Mouse (Mus musculus) 3134 (cell line): ENCODE data around the gene Mrtfa.

Experiments
- DNase-seq: peaks from one replicate; pipeline ENCODE4 v3.0.0-alpha.2; 2011; ENCODE audit warnings: low spot score; ENCODE audit not compliant: insufficient read length; ENCODE audit errors: extremely low read depth

Mrtfa gene

DNA sequence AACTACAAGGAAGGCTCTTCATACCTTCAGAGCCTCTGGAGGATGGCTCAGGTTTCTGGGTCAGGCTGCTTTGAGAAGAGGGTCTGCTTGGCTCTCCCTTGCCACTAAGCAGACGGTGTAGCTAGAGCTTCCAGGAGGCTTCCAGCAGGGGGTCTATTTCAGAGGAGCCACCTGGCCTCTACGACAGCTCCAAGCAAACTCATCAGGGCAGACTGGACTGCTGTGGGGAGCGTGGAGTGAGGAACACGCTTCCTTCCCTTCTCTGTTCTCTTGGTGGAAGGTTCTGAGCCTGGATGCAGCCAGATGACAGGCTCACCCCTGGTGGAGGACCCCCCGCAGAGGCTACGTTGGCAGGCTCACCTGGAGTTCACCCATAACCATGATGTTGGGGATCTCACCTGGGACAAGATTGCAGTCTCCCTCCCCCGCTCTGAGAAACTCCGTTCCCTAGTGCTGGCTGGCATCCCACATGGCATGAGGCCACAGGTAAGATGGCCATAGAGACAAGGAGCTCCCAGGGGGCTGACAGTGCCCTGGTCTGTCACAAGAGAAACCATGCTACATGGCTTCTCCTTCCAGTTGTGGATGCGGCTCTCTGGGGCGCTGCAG, 184.3 kb downstream of the Mrtfa start:
- DNase-seq: no peak

DNA sequence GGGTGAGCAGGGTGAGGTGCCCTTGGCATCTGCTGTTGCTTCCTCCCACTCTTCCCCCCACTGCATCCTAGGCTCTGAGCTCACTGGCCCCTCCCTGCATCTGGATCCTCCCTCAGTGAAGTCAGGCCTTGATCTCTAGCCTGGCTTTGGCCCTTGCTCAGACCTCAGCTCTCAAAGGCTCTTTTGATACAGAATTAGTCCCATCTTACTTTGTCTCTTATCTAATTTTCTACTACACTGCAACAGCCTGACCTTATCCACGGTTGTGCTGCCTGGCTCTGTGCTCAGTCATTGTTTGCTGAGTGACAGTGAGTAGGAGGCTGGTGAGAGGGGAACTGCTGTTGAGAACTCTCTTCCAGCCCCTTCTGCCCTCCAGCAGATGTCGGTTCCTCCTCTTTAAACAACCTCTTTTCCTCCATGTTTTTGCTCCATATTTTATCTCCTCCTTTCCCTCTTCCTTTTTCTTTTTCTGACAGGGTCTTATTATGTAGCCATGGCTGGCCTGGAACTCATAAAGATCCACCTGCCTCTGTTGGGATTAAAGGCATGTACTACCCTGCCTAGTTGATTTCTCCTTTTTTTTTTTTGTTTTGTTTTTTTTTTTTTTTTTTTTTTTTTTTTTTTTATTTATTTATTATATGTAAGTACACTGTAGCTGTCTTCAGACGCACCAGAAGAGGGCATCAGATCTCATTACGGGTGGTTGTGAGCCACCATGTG, 190.0 kb downstream of the Mrtfa start:
- no peak for DNase-seq

DNA sequence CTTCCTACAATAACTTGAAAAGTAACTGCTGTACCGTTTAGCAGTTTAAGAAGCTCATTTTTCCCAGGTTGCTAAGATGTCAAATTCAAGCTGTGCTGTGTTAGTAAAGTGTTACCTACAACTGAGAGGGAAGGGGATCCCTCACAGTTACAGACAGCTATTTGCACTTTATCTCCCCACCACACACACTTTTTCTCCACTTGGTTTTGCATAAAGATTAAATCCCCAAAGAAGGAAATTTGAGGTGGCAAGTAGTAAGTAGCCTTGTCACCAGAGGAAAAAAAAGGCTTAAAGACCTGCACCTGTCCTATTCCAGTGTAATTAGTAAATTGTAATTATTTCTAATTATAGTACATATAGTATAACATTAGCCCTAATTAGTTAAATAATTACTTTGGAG, 193.5 kb downstream of the Mrtfa start:
- DNase-seq: no peak

DNA sequence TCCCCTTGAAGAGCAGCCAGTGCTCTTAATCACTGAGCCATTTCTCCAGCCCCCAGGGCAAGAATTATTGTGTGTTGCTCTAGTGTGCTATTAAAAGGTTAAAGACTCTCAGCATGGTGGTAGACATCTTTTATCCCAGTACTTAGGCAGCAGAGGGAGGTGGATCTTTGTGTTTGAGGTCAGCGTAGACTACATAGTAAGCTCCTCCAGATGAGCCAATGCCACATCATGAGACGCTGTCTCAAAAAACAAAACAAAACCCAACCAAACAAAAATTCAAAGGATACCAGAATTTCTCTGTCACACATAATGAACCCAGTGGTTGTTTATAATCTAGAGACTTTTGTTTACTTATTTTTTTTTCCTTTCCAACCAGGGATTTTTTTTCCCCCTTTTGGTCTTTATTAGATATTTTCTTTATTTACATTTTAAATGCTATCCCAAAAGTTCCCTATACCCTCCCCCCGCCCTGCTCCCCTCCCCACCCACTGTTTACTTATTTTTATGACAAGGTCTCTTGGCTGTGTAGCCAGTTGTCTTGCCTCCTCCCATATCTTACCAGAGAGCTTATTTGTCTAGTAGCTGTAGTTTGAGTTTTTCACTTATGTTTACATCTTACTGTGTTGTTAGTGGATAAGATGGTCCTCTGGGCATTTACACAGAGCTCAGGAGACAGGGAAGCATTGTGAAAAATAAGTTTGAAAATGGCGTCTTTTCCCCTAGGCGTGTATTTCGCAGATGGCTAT, 194.3 kb downstream of the Mrtfa start:
- DNase-seq: no peak

DNA sequence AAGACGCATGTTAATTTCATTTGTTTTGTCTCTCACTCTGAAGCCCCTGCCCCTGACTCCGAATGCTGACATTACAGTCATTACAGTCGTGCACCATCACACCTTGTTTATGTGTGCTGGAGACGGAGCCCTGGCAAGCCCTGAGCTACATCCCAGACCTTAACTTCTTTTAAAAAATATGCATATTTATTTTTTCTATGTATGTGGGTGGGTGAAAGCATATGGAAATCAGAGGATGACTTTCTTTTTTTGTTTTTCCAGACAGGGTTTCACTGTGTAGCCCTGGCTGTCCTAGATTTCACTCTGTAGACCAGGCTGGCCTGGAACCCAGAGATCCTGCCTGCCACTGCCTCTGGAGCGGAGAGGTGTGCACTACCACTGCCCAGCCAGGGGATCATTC, 195.6 kb downstream of the Mrtfa start:
- DNase-seq: no peak

DNA sequence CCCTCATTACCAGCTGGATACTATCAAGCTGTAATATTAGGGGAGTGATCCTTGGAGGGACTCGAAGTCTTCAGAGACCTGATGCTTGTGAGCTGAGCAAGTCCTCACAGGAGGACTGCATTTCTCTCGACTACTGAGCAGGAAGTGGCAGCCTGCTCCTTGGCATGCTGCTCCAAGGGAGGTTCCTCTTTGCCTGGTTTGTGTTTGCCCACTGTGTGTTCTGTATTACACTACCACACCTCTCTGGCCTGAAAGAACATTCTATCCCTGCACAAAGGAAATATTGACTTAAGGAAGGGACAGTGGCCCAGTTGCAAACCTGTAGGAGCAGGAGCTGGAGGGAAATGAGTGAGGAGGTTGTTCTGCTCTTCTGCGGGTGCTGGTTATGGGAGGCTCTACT, 200.8 kb downstream of the Mrtfa start:
- no peak for DNase-seq

DNA sequence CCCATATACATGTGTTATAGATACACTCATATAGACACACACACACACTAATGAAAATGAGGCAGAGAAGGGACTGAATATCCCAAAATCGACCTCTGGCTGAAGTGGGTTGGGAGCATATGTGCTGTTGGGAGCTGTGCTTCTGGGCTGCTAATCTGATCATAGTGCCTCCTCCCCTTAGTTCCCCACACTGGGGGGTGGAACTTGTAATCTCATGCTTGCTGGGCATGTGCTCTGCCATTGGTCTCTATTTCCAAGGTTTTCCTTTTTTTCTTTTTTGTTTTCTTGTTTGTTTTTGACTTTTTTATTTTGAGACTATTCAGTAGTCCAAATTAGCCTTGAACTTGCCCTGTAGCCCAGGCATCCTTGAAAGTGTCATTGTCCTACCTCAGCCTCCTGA, 202.2 kb downstream of the Mrtfa start:
- no peak for DNase-seq

DNA sequence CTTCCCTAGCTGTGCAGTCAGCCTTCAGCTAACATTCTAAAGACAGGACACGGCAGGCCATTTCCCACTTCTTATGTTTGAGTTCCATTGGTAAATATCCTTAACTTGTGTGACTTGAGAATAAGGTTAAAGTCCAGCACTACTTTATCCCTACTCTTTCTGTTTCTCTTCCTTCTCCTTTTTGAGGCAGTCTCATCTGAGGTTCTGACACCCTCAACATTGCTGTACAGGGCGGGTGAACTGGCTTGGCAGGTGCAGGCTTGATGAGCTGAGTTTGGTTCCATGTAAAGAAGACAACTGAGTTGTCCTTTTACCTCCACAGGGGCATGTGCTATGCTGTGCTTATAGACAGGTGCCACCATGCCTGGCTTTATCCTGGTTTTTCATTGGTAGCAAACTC, 207.3 kb downstream of the Mrtfa start:
- no peak for DNase-seq

DNA sequence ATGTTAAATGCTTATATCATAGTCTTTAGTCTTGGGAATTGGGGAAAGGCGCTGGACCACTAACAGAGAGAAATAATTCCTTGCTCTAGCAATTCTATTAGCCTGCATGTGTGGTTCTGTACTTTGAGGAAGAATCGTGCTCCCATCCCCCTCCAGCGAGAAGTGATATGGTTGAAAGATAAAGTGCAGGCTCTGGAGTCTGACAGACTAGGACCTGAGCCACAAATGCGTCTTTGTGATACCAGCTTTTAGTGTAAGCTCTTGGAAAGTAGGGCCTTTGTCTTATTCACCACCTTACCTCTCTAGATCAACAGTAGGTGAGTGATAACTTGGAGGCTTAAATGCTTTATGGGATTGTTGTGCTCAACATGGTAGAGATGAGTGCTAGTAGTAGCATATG, 209.4 kb downstream of the Mrtfa start:
- DNase-seq: no peak

DNA sequence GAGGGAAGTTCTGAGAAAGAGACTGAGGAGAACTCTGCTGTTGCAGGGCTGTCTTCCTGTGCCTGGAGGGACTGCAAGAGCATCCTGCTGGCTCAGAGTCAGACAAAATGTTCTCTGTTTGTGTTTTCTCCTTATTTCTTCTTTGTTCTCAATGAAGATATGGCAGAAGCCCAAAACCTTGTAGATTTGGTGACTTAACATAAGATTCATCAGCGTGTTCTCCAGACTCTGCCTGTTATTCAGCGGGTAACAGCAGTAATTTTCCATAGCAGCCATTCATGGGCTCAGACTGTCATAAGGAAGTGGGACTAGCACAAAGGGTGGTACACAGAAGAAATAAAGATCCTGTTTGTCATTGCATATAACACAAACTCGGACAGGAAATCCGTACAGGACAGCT, 210.9 kb downstream of the Mrtfa start:
- DNase-seq: no peak

DNA sequence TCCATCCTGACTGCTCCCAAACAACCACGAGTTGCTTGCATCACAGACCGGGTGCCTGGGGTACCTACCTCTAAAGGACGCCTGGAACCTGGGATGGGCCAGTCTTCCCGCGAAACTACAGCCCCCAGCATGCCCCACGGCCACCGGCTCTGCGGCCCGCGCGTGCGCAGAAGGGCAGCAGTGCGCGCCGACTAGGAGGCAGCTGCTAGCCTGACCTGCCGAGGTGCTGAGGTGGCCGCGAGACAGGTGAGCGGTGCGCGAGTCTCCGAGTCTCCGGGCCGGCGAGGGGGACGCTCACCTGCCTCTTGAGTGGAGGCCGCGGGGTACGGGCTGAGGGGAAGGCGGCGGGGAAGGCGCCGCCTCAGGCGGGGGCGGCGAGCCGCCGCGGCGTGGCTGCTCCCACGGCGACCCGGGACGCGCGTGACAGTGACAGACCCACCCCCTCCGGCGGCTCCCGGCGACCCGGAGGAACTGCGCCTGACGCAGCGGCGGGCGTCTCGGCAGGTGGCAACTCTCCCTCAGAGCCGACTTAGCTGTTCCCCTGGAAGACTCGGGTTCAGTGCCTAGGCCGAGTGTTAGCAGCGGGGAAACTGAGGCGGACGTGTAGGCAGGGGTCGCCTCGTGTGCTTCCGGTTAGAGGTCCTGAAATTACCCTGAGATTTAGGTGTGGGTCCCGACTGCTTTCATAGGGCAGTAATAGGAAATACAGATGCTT, 212.8 kb downstream of the Mrtfa start, which contains the start of gene Sgsm3:
Sgsm3 (plus strand) TSS at position 146 of the 715 bp plus-strand sequence.
- DNase-seq: peak; percentile 88

DNA sequence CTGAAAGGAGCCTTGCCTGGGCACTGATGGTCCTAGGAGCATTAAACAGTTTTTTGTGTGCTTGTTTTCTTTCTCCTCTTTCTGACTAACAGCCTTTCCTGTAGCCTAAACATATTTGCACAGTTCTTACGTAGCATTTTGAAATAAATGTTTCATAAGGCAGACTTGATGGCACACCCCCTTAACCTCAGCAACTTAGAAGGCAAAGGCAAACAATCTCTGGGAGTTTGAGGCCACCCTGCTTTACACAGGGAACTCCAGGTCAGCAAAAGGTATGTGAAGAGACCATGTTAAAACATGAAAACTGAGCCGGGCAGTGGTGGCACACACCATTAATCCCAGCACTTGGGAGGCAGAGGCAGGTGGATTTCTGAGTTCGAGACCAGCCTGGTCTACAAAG, 214.9 kb downstream of the Mrtfa start:
- DNase-seq: no peak

DNA sequence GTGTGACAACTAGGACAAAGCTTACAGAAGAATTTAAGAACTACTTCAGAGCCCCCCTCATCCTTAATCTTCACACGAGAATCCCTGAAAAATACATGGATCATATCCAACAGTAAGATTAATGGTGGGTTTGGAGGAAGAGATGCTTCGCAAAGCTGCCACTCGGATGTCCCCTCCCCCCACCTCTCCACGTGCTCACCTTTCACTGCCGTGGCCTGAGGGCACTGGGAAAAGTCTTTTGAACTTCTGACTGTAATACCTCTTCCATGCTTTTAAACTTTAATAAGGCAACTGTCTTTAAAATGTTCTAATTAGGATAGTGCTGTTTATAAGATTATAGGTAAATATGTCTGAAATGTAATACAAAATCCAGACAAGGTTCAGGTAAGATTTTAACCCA, 216.2 kb downstream of the Mrtfa start:
- no peak for DNase-seq

DNA sequence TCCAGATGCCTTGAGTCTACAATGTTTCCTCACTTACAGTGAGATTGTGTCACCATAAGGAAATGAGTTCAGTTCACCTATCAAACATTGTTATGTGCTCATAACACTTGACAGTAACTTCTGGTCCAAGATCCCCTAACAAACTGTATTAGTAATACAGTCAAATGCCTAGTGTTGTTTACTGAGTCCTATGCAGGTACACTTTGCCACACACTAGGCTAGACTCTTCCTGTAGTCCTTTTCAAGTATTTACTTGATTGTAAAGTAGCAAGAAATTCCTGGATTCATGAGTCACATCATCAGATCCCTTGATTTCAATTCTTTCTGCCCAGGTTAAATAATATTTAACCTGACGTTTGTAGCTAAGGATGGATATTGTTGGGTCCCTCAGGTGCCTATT, 221.2 kb downstream of the Mrtfa start:
- DNase-seq: no peak
